Mouse (Mus musculus): Measurements from ENCODE around the gene Gipr.

Gene Gipr

DNA sequence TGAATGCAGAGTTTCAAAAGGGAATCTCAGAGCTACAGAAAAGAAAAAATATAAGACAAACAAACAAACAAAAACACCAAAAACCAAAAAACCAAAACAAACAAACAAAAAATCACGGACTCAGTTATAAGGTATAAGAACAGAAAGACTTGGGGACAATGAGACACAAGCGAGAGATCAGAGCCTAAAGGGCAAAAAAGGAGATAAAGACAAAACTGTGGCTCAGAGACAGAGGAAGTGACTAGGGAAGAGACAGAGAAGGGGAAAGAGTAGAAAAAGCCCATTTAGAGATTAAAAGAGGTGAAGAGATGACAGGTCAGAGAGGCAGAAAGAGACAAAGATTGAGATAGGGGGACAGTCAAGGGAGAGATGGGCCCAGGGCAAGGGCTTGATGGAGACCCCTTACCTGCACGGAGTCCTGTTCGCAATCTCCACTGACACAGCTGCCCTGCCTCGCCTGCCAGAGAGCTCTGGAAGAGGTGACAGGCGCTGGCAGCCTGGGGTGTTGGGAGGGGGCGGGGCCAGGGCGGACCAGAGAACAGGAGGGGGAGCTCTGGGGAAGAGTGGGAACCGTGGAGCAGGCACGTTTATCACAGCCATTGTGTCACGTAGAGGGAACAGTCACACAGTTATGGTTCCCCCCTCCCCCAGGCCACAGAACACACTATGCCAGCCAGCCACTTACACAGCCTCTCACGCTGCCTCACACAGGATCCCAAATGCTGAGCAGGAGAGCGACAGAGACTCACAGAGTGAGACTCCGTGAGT, at the start of gene Gipr:
TSS of gene Gipr (minus strand) at position 472 of the 768 bp plus-strand sequence.
- DNase-seq (ENCODE audit: low spot score in 2 of 2), result peak in 1 of 2 experiments; percentile 44

DNA sequence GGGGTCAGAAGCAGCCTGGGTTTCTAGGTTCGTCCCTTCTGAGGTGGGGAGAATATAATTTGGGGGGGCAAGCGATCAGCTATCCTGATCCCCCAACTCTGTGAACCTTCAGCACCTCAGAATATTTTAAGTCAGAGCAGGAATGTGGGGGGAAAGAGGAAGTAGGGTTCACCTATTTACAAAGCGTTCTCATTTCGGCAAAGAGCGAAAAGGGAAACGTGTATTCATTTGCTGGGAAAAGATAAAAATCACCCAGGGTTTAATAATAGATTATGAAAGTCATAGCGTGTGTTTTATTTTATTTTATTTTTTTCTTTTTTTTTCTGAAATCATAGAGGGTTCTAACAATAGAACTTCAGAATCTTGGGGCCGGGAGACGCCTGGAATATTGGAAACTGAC, 49.0 kb upstream of the Gipr start:
- no peak for DNase-seq (ENCODE audit: low spot score in 2 of 2)

- no peak for DNase-seq (ENCODE audit: low spot score in 2 of 2)
Measured at GRCm38 (mm10) chr7:19214369-19214768, 48.4 kb upstream of the Gipr start.

GRCm38 (mm10) chr7:19213385-19213784, 47.5 kb upstream of the Gipr start:
- peak in 1 of 2 experiments; percentile 46 for DNase-seq (ENCODE audit: low spot score in 2 of 2)

- peak in 1 of 2 experiments; percentile 41 for DNase-seq (ENCODE audit: low spot score in 2 of 2)
Measured at GRCm38 (mm10) chr7:19211996-19212755, 46.2 kb upstream of the Gipr start, which contains the start of gene Gpr4. Gene Gpr4 (plus strand): TSS chr7:19212538.

DNA sequence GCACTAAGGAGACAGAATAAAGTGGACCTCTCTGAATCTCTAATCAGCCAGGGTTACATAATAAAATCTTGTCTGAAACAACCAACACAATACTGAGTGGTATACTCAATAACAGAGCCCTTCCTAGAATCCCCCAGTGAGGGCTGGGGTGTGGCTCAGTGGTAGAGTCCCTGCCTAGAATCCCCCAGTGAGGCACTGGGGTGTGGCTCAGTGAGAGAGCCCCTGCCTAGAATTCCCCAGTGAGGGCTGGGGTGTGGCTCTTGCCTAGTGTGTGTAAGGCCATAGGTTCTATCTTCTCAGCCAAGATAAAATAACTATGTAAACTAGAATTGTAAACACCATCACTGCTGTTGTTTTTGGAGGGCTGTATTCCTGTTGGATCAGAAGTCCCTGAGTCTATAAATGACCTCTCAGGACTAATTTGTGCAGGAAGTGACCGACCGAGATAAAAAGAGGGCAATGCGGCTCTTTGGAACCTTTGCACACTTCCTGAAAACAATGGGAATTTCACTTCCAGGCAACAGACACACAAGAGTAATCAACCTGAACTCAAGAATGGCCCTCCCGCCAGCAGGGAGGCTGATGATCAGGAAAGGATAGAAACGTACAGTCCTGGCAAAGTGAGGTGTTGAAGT, 45.2 kb upstream of the Gipr start:
- peak; percentile 35 to 62 for DNase-seq (ENCODE audit: low spot score in 2 of 2)

GRCm38 (mm10) chr7:19210010-19210409, 44.1 kb upstream of the Gipr start:
- no peak for DNase-seq (ENCODE audit: low spot score in 2 of 2)

DNA sequence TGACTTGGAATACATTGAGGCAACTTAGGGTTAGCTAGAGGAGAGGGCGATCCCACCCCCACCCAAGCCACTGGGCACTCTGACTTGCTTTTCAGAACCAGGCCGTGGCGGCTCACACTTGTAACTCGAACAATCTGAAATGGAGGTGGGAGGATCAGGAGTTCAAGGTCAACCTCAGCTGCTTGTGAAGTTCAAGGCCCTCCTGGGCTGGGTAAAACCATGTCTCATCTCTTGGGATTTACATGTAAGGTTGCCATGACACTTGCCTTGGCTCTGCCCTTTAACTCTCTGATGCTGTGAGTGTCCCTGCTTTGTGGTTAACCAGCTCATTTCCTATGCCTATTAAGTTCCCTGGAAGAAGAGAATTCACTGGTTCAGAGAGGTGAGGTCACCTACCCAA, 43.6 kb upstream of the Gipr start:
- DNase-seq (ENCODE audit: low spot score in 2 of 2), result no peak

GRCm38 (mm10) chr7:19208944-19209472, 43.1 kb upstream of the Gipr start:
- no peak for DNase-seq (ENCODE audit: low spot score in 2 of 2)

DNA sequence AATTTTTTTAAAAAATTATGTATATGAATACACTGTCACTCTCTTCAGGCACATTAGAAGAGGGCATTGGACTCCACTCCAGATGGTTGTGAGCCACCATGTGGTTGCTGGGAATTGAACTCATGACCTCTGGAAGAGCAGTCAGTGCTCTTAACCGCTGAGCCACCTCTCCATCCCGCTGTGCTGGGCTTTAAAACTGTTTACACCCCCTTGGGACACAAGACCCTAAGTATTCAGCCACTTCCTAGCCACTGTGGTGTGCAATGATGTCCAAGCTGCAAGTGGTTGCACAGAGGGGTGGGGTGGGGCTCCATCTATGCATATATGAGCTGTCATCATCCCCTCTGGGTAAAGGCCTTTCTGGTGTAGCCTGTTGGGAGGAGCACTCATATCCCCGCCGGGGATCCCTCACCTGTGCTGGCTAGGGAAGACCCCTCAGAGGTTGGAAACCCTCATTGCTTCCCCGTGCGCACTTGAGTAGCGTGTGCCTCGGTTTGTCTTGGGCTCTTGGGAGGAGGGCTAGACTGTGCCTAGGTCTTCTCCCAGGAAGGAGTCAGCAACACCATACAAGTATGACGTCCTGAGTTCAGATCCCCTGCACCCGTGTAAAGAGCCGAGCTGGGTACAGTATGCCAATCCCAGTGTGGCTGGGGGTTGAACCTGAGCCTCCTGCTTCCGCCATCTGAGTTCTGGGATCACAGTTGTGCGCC, 42.4 kb upstream of the Gipr start:
- DNase-seq (ENCODE audit: low spot score in 2 of 2), result no peak

- no peak for DNase-seq (ENCODE audit: low spot score in 2 of 2)
Measured at GRCm38 (mm10) chr7:19202065-19202850, 36.3 kb upstream of the Gipr start.

- DNase-seq (ENCODE audit: low spot score in 2 of 2), result no peak
Measured at GRCm38 (mm10) chr7:19201660-19202059, 35.7 kb upstream of the Gipr start.

GRCm38 (mm10) chr7:19197985-19198384, 32.1 kb upstream of the Gipr start:
- DNase-seq (ENCODE audit: low spot score in 2 of 2), result no peak

DNA sequence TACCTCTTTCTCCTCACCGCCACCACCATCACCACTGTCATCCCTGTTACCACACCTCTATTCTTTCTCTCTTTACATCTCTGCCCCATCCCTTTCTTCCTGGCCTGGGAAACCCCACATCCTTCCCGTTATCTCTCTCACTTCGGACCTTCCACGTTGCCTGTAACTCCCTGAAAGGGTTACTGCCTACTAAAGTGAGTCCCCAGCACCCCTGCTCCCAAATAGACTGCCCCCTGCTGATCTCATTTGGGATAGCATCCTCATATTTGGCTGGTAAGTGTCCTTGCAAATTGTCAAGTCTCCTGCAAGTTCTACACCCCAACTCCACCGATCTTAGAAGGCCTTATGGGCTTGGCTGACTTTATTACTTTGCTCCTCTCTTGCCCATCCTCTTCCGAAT, 30.7 kb upstream of the Gipr start:
- no peak for DNase-seq (ENCODE audit: low spot score in 2 of 2)

DNA sequence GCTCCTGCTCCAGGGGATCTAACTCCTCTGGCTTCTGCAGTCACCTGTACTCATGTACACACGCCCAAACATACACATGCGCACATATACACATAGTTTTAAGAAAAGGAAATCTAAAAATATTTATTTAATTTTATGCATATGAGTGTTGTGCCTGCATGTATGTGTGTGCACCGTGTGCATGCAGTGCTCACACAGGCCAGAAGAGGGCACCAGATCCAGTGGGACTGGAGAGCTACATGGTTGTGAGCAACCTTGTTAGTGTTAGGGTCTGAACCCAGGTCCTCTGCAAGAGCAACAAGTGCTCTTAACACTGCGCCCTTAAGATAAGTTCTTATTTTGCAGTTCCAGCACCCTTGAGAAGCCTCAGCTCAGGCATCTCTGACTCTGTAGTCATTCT, 28.7 kb upstream of the Gipr start:
- DNase-seq (ENCODE audit: low spot score in 2 of 2), result no peak

DNA sequence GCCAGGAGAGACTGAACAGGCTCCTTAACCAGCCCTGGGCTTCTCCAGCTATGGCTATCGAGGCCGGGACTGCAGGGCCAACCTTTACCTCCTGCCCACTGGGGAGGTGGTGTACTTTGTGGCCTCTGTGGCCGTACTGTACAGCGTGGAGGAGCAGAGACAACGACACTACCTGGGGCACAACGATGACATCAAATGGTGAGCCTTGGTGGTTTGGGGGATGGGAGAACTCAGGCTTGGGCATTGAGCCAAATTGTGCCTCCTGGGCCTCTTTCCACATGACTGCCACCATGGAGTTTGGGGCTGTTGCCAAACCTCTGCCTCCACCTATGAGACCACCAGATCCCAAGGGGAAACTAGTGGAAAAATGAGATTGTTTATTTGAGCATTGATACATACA, 18.8 kb upstream of the Gipr start:
- DNase-seq (ENCODE audit: low spot score in 2 of 2), result no peak

GRCm38 (mm10) chr7:19184250-19184649, 18.3 kb upstream of the Gipr start:
- DNase-seq (ENCODE audit: low spot score in 2 of 2), result no peak

DNA sequence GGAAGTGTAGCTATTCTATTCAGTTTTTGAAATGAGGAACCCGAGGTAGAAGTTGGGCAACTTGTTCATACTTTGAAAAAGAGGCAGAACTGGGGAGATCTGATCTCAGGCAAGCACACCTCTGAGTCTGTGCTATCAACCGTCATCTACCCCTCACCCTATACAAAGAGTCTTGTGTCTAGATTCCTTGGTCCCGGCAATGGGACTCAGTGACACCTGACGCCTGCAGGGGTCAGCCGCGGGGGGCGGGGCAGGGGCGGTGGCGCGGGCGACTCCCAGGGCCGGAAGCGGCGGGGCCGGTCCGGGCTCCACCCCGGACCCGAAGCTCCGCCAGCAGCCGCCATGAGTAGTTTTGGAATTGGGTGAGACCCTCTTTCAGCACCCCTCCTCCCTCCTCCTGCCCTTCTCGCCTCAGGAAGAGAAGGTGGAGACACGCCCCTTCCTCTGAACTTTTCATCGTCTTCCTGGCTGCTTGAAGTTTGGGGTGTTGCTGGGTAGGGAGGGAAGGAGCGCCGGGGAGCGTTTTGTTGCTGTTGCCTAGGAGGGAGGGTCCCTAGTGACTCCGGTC, 15.0 kb upstream of the Gipr start:
- peak; percentile 34 to 53 for DNase-seq (ENCODE audit: low spot score in 2 of 2)

GRCm38 (mm10) chr7:19179936-19180335, 14.0 kb upstream of the Gipr start:
- DNase-seq (ENCODE audit: low spot score in 2 of 2), result no peak

GRCm38 (mm10) chr7:19179173-19179572, 13.2 kb upstream of the Gipr start:
- peak; percentile 40 to 41 for DNase-seq (ENCODE audit: low spot score in 2 of 2)

Data from heart, adult 9 months (tissue).